Mouse (Mus musculus) bone marrow, adult 2 months (tissue): Measurements from ENCODE around the gene Olfr1307. TPM values are rescaled to one million over a fixed set of nuclear protein-coding genes. Genes with fewer than 3 reads are reported as not detected.

Source experiments
- H3K27ac ChIP-seq: fragments of 200-500 bp; 2 replicates; pipeline ENCODE4 v1.5.1; 2012; ENCODE audit warnings: low read depth, mild to moderate bottlenecking, control low read depth, inconsistent platforms, low read length; ENCODE audit not compliant: control insufficient read depth, poor library complexity, insufficient read depth
- H3K4me1 ChIP-seq: fragments of 200-500 bp; 2 replicates; pipeline ENCODE4 v1.6.1; 2011; ENCODE audit warnings: low read length; ENCODE audit not compliant: control insufficient read depth, insufficient read depth
- H3K4me3 ChIP-seq: fragments of 200-500 bp; replicated peaks from 2 replicates; pipeline ENCODE3; 2011; ENCODE audit warnings: mild to moderate bottlenecking, low read depth, low read length, control low read depth; ENCODE audit not compliant: control insufficient read depth
- CTCF ChIP-seq: fragments of 200-500 bp; IDR thresholded peaks from 2 replicates; pipeline ENCODE4 v1.5.1; 2011; ENCODE audit warnings: low read length, control low read depth; ENCODE audit not compliant: control insufficient read depth, insufficient read depth
- POLR2A ChIP-seq: fragments of 200-500 bp; IDR thresholded peaks from 2 replicates; pipeline ENCODE4 v1.6.1; 2011; ENCODE audit warnings: low read depth, mild to moderate bottlenecking, control low read depth, low read length, borderline replicate concordance; ENCODE audit not compliant: control insufficient read depth
- WGBS: fragments of 180-500 bp; shearing (Covaris S2); methylation state at CpG from one replicate; pipeline ENCODE4 v1.1.7; 2018; 5-methylcytosine and 5-hydroxymethylcytosine counted together
- polyA plus RNA-seq: library from polyadenylated mRNA; stranded (reverse); fragments of >200 nt; gene quantifications from 2 replicates; pipeline ENCODE4 v1.2.4, GENCODE M21; 2011; ENCODE audit warnings: low replicate concordance; ENCODE audit not compliant: missing spikeins, insufficient read depth, insufficient read length

Gene Olfr1307
- 0.05 and 0.15 TPM in 2 replicates for polyA plus RNA-seq

GRCm38 (mm10) chr2:111949340-111949739 is at the start of gene Olfr1307:
Olfr1307 (minus strand) TSS chr2:111949440.
- WGBS, result 60% methylated on average over 1 of the region's 1 CpGs
- TF ChIP-seq POLR2A (no peak), CTCF (no peak)
- Histone ChIP-seq H3K27ac (no peak within 1 kb of the TSS), H3K4me3 (no peak within 1 kb of the TSS), H3K4me1 (no peaks in the 10 kb centered on the region)

GRCm38 (mm10) chr2:111990181-111990580 is 40.9 kb upstream of the Olfr1307 start, which contains the start of gene Olfr1309:
Olfr1309 (minus strand) TSS chr2:111990281.
- H3K4me3 ChIP-seq, result no peak within 1 kb of the TSS
- 47% methylated on average over 1 of the region's 1 CpGs for WGBS
- no peak for TF ChIP-seq POLR2A
- no peak for TF ChIP-seq CTCF
- no peaks in the 10 kb centered on the region for H3K4me1 ChIP-seq
- H3K27ac ChIP-seq, result no peak within 1 kb of the TSS

- TF ChIP-seq CTCF, result no peak
- TF ChIP-seq POLR2A, result no peak
- 43% methylated on average over 1 of the region's 1 CpGs for WGBS
Measured at GRCm38 (mm10) chr2:111964844-111965243, 15.6 kb upstream of the Olfr1307 start, which contains the start of gene Olfr1308. Olfr1308 (minus strand) TSS chr2:111964944.

GRCm38 (mm10) chr2:111916171-111916570 is 33.1 kb downstream of the Olfr1307 start, which contains the start of gene Olfr1306:
Olfr1306 (minus strand) TSS chr2:111916271.
- no peak within 1 kb of the TSS for H3K4me3 ChIP-seq
- WGBS, result 69% methylated on average over 1 of the region's 1 CpGs
- no peaks in the 10 kb centered on the region for H3K4me1 ChIP-seq
- TF ChIP-seq CTCF (no peak), POLR2A (no peak)
- H3K27ac ChIP-seq, result no peak within 1 kb of the TSS

More at GRCm38 (mm10) chr2:111964844-111965243, 15.6 kb upstream of the Olfr1307 start, which contains the start of gene Olfr1308:
- H3K27ac ChIP-seq, result no peak within 1 kb of the TSS
- no peaks in the 10 kb centered on the region for H3K4me1 ChIP-seq
- no peak within 1 kb of the TSS for H3K4me3 ChIP-seq

Other genes with a start within 250 kb of the Olfr1307 start
- not detected in 2 replicates for gene Olfr1301, start 198.4 kb downstream of the Olfr1307 start, polyA plus RNA-seq
- gene Olfr1302, start 172.0 kb downstream of the Olfr1307 start, polyA plus RNA-seq, result not detected in 2 replicates
- gene Olfr1303, start 129.1 kb downstream of the Olfr1307 start, polyA plus RNA-seq, result 0.32 TPM in 1 of 2 replicates, not detected in the other
- not detected in 2 replicates for gene Olfr1305, start 72.3 kb downstream of the Olfr1307 start, polyA plus RNA-seq
- not detected in 2 replicates for gene Olfr1306, start 33.2 kb downstream of the Olfr1307 start, polyA plus RNA-seq
- not detected in 2 replicates for gene Olfr1308, start 15.5 kb upstream of the Olfr1307 start, polyA plus RNA-seq
- 0.57 TPM in 1 of 2 replicates, not detected in the other for gene Olfr1309, start 40.8 kb upstream of the Olfr1307 start, polyA plus RNA-seq
- gene Olfr1310, start 63.3 kb upstream of the Olfr1307 start, polyA plus RNA-seq, result not detected in 2 replicates
- not detected in 2 replicates for gene Olfr1311, start 75.0 kb upstream of the Olfr1307 start, polyA plus RNA-seq
- gene Olfr1312, start 100.8 kb upstream of the Olfr1307 start, polyA plus RNA-seq, result 0.75 TPM in 1 of 2 replicates, not detected in the other
- gene Olfr1313, start 128.4 kb upstream of the Olfr1307 start, polyA plus RNA-seq, result 0.57 TPM in 1 of 2 replicates, not detected in the other
- gene Olfr1314, start 147.3 kb upstream of the Olfr1307 start, polyA plus RNA-seq, result not detected in 2 replicates
- gene Olfr1315-ps1, start 166.0 kb upstream of the Olfr1307 start, polyA plus RNA-seq, result not detected in 2 replicates
- not detected in 2 replicates for gene Olfr1316, start 185.5 kb upstream of the Olfr1307 start, polyA plus RNA-seq
- not detected in 2 replicates for gene Olfr1317, start 190.9 kb upstream of the Olfr1307 start, polyA plus RNA-seq
- not detected in 2 replicates for gene Olfr1318, start 204.8 kb upstream of the Olfr1307 start, polyA plus RNA-seq